Mouse (Mus musculus) kidney, adult 8-10 months (tissue): ENCODE measurements at regions not wholly inside any gene's neighbourhood (a gene's known extent, or its start where the extent isn't known, plus 50 kb on each side); places are given as distances from the start of the nearest gene placed in this dataset.
A peak's percentile ranks its signal among the peaks of the same experiment; 100 is the strongest.
"Not testable (repeated sequence)": the region's sequence is repeated elsewhere in the genome, so short reads cannot be mapped to it uniquely, and the experiment has no call there.

Experiments
- DNase-seq, 2 experiments: peaks; one replicate each; pipeline ENCODE4 v3.0.0; 2022

- DNase-seq = not testable (repeated sequence)
Observed at GRCm38 (mm10) chr4:145455573-145455972, 55.0 kb upstream of the Zfp990 start.

DNA sequence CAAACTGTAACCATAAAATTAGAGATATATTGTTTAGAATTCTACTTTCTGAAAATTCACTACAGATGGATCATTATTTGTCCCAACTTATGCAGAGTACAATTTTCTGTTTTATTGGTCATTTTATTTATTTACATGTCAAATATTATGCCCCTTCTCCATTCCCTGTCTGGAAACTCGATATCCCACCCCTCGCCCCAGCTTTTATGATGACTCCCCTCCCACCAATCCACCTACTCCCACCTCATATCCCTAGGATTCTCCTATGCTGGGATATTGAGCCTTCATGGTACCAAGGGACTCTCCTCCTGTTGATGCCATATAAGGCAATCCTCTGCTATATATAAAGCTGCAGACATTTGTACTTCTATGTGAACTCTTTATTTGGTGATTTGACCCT is 62.0 kb upstream of the Zfp990 start:
- no peak for DNase-seq

GRCm38 (mm10) chr4:145436718-145437117 is 73.8 kb upstream of the Zfp990 start:
- not testable (repeated sequence) for DNase-seq

DNA sequence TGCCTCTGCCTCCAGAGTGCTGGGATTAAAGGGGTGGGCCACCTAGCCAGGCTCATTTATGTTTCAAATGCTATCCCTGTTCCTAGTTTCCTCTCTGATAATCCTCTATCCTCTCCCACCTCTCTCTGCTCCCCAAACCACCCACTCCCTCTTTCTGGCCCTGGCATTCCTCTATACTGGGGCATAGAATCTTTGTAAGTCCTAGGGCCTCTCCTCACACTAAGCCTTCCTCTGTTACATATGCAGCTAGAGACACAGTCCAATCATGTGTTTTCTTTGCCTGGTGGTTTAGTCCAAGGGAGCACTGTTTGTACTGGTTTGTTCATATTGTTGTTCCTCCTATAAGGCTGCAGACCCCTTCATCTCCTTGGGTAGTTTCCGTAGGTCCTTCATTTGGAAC is 76.0 kb upstream of the Zfp990 start:
- no peak for DNase-seq

DNA sequence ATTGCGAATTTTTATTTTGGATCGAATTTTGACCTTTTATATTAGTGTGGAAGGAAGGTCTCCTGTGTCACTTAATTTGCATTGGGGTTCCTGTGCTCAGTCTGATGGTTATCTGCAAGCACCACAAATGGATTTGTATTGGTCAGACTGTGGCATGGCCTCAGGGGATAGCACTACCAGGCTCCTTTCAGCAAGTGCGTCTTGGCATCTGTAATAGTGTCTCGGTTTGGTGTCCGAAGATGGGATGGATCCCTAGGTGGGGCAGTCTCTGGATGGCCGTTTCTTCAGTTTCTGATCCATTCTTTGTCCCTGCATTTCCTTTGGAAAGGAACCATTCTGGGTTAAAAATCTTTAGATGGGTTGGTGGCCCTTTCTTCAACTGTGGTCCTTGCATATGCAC is 76.5 kb upstream of the Zfp990 start:
- no peak for DNase-seq

DNA sequence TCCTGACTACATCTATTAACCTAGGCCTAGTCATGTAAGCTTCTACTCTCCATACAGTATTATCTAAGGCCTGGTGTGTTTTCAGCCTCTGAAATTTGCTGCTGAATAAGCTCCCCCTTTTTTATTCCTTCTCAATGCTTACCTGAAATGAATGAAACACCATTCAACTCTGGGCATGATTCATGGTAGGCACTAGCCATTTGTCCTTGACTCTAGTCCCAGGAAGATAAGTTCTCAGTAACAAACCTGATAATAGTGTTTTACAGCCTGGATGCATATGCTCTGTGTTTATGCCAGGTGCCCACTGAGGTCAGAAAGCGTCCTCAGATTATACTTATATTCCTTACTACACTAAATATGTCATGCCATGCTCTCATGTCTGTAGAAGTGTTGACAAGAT is 77.3 kb upstream of the Zfp990 start:
- not testable (repeated sequence) for DNase-seq

DNA sequence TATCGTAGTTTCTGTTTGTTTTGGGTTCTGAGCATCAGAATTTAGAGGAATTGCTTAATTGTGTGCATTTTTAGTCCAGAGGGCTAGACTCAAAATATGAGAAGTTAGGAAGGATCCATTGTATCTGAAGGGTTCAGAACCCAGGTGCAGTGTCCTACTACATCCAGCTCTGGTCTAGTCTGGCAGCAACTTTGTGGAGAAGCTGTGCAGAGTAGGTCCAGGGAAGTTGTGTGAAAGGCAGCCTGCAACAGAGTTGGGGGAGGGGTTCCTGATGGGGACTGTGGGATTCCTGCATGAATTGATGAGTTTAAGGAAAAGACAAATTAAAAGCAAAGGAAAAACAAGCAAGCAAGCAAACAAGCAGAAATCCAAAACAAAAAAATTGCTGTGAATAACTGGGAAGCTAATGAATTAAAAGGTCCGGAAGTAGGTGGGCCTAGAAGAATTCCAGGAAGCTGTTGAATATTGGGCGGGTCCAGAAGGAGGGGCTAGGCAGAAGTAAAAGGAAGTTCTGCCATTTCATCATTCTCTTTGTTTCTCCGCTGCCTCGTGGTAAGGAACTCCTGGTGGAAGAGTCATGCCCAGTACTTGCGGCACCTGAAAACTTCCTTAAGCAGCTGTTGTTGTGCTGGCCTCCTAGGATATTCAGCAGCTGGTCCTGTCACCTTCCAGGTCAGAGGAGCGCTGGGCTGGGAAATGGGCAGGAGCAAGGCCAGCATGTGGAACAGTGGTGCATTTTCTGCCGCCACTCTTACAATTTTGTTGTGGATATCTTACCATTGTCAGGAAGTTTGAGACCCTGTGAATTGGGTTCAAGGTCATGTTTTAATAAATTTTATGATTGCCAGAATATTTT is 78.4 kb upstream of the Zfp990 start:
- no peak for DNase-seq

DNA sequence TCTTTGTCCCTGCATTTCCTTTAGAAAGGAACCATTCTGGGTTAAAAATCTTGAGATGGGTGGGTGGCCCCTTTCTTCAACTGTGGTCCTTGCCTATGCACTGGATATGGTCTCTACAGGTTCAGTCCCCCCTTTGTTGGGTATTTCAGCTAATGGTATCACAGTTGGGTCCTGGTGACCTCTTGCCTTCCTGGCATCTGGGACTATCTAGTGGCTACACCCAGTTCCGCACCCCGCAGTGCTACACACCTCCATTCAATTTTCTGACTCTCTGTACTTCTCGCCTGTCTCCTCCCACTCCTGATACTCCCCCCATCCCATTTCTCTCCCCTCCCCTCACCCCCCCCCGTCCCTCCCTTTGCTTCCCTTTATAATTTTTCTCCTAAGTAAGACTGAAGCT is 92.7 kb upstream of the Zfp990 start:
- DNase-seq = not testable (repeated sequence)

GRCm38 (mm10) chr4:145411141-145411540 is 96.2 kb upstream of the Tnfrsf8 start:
- no peak for DNase-seq

- DNase-seq = no peak
Observed at GRCm38 (mm10) chr4:145409796-145410475, 95.0 kb upstream of the Tnfrsf8 start.

DNA sequence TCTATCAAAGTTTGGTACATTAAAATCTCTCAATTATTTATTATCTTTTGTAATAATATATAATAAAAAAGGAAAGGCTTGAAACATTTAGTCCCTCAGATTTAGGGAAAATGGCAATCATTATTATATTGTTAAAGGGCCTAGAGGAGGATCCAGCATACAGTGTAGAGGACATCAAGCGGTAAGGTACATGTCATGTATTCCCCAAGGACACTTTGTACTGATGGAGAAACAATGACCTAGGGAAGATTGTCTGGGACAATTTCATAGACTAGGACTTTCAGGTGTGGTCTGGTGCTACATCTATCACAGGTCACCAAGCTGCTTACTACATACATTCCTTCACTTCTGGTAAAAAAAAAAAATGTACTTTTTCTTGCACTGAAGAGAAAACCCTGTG is 91.1 kb upstream of the Tnfrsf8 start:
- not testable (repeated sequence) for DNase-seq

DNA sequence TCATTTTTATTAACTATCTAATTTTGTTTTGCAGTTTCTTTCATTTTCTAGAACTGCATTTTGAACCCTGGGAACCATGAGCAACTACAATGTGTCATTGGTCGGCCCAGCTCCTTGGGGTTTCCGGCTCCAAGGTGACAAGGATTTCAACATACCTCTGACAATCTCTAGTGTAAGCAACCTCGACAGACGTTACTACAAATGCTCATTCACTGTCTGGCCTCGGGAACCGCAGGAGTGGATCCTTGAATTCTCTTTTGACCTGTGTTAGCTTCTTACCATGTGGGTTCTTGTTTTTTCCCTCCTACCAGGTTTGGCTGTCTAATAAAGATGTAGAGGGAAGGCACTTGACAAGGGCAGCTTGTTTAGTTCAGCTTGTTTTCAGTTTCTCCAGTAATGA is 89.3 kb upstream of the Tnfrsf8 start:
- DNase-seq = not testable (repeated sequence)

GRCm38 (mm10) chr4:145378876-145379275 is 63.9 kb upstream of the Tnfrsf8 start:
- not testable (repeated sequence) for DNase-seq

GRCm38 (mm10) chr4:145377306-145378067 is 62.5 kb upstream of the Tnfrsf8 start:
- not testable (repeated sequence) for DNase-seq

DNA sequence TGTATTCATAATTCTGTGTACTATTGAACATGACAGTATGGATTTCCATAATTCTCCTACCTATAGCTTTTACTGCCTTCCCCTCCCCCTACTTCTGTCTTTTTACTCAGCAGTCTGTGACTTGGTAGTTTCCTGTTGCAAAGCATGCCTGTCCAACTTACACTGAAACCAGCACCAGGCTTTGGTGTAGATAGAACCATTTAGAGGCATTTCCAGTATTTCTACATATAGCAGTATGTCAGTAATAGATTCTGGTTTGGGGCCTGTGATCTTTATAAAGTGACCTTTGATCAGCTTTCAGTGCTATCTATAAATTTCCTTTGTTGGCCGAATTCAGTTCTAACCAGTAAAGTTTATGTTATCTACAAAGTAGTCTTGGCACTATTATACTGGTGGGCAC is 54.8 kb upstream of the Tnfrsf8 start:
- DNase-seq = no peak

DNA sequence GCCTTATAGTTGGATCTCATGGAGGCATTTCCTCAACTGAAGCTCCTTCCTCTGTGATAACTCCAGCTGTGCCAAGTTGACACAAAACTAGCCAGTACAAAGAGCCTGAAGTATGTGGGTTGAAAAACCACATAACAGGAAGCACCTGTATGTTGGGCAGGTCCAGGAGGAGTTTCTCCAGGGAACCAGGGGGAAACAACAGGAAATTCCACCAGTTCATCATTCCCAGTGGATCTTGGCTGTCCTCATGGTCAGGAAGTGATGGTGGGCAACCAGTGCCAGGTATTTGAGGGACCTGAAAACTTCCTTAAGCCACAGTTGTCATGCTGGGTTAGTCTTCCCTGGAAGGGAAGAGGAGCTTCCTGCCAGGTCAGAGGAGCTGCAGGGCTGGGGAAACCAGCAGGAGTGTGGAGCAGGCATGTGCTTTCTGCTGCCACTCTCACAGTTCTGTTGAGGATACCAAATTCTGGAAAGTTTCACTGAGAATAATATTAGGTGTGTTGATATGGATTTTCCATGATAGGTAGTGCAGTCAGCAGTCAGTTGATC is 52.4 kb upstream of the Tnfrsf8 start:
- DNase-seq = peak in 1 of 2 experiments; percentile 1

GRCm38 (mm10) chr4:145366301-145366700 is 51.3 kb upstream of the Tnfrsf8 start:
- DNase-seq = no peak

DNA sequence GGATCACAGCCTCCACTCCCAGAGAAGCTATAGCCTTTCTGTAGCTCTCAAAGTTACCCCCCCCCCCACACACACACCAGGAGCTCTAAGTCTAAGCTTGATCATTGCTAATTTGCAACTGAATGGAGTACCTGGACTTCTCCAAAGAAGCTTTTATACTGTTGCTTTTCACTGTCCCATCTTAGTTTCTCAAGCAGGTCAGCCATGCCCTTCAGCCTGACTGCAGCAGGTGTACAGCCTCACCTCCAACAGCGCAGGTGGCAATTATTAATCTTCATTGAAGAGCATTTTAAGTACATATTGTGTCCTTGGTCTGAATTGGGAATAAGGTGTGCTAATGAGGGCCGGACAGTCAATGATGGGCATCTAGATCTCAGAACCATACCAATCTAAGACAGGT is 50.8 kb upstream of the Tnfrsf8 start:
- DNase-seq = not testable (repeated sequence)
